Mouse (Mus musculus): ENCODE data around the gene Rps10.
"Not testable (repeated sequence)": the region's sequence is repeated elsewhere in the genome, so short reads cannot be mapped to it uniquely, and the experiment has no call there.

Gene Rps10

DNA sequence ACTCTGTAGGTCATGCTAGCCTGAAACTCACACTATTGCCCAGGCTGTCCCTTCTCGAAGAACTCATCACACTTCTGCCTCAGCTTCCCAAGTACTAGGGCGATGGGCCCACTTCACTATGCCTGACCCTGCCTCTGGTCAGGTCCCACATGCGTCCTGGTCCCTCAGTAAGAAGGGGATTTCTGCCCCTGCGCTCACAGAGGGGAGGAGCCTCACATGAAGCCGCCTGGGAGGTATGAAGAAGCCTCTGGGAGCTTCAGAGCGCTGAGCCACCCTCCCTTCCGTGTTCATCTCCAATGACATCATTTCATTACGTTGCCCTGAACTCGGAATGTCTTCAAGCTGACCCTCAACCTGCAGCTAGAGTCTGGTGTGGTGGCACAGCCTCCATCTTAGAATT is 7.3 kb upstream of the Rps10 start:
- DNase-seq (ENCODE audit: low spot score) = no peak

DNA sequence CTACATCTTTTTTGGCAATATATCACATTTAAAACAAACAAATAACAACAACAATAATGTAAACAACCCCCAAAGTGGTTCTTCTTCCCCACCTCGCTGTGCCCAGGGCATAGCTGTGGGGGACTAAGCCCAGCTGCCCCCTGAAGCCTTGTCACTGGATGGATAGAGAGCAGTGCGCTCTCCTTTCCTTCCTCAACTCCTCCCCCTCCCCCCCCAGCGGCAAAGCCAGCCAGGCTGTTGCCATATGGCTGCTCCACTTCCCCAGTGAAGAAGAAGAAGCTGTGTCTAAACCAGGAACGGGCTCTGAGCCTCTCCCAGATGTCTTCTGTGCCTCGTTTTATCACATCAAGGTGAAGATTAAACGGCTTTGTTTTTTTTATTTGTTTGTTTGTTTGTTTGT is 6.6 kb upstream of the Rps10 start:
- no peak for DNase-seq (ENCODE audit: low spot score)

DNA sequence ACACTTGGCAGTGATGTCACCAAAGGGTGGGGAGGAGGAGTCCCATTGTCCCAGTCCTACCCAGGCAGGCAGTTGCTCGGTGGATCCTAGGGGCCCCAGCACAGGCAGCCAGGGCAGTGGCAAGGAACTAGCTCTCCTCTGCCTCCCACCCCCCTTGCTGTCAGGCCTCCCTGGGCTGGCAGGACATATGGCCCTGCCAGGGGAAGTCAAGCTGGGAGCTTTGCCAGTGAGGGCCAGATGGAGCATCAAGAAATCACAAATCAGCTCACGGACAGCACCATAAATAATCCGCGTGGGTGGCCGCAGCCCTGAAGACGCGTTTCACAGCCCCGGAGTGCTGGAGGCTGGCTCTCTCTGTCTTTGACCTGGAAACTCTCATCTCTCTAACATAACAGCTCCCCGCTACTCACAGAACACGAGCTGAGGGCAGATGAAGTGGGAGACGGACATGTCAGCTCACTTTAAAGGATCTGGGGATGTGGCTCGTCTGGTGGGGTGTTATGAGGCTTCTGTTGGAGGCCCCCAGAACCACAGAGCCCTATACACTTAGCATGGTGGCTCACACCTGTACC is 6.1 kb upstream of the Rps10 start:
- DNase-seq (ENCODE audit: low spot score) = no peak

DNA sequence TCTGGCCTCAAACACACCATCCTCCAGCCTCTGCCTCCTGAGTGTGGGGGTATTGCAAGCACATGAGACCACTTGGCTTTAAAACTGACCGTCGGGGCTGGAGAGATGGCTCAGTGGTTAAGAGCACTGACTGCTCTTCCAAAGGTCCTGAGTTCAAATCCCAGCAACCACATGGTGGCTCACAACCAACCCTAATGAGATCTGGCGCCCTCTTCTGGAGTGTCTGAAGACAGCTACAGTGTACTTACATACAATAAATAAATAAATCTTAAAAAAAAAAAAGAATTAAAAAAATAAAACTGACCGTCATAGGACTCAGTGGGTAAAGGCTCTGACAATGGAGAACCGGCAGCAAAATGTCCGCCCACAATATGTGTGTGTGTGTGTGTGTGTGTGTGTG is 3.4 kb upstream of the Rps10 start:
- DNase-seq (ENCODE audit: low spot score) = not testable (repeated sequence)

DNA sequence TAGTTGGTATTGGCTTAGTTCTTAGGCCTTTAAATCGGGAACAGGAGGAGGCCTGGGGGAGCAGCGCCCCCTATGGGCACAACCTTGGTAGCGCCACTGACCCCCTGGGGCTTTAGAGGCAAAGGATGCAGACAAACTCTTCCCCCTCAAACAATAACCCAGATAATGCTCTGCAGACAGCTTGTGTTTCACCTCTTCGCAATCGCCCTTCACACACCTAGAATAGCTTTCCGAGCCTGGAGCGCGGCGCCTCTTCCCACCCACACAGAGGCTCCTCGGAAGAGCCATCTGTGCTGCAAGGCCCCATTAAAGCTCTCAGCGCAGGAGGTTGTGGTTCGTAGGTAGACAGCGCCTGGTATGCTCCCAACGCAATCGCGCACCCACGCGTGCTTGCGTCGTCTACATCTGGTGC is 2.5 kb upstream of the Rps10 start:
- DNase-seq (ENCODE audit: low spot score) = no peak

DNA sequence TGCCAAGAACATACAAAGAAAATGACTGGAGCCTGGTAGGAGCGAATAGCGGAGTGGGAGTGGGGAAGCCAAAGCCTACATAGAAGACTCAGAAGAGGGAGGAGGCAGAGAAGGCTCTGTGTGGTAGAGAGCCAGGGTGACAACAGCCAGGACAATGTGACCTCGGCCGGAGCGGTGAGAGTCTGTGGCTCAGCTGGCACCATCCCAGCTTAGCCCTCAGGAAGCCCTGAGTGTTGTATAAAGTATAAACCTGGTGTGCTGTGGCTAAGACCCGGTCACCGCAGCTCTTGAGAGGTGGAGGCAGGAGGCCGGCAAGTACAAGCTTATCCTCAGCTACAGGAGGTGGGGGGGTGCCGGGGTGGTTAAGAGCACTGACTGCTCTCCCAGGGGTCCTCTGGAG is 864 bp upstream of the Rps10 start:
- no peak for DNase-seq (ENCODE audit: low spot score)

DNA sequence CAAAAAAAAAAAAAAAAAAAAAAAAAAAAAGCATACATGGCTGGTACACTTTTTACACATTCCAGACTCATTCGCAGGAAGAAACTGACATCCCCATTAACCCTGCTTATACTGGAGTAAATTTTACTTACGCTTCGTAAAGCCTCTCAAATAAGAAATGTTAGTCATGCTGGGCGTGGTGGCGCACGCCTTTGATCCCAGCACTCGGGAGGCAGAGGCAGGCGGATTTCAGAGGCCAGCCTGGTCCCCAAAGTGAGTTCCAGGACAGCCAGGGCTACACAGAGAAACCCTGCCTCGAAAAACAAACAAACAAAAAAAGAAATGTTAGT is 930 bp downstream of the Rps10 start:
- DNase-seq (ENCODE audit: low spot score) = not testable (repeated sequence)

DNA sequence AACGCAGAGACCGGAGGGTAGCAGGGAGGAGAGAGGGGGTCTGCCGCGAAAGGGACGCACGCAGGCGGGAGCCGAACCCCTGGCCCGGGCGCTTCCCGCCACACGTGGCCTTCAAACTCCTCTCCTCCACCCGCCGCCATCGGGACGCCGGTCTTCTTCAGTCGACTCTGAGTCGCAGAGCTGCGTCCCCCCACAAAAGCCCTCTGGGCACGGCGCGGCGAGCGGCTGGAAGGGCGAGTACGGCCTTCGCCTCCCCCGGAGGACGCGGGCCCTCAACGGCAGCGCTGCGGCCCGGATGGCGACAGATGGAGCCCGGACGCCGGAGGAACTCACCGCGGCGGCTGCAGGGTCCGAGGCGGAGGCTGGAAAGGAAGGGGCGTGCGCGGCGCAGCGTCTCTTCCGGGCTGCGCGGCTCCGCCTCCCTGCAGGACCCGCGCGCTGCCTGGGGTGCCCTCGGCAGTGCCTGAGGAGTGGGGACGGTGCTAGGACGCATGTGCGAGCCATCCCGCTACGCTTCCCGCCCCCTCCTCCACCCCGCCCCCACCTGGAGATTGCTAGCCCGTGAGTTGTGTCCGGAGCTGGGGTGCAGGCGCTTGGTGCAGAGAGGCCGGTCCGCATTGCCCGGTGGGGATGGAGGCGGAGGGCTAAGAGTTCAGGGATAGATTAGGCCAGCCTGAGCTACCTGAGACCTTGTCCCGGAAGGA is 1.4 kb downstream of the Rps10 start, which contains the start of gene RPS10-NUDT3:
Gene RPS10-NUDT3 (minus strand): TSS at position 352 of the 704 bp plus-strand sequence.
- peak; percentile 86 for DNase-seq (ENCODE audit: low spot score)

DNA sequence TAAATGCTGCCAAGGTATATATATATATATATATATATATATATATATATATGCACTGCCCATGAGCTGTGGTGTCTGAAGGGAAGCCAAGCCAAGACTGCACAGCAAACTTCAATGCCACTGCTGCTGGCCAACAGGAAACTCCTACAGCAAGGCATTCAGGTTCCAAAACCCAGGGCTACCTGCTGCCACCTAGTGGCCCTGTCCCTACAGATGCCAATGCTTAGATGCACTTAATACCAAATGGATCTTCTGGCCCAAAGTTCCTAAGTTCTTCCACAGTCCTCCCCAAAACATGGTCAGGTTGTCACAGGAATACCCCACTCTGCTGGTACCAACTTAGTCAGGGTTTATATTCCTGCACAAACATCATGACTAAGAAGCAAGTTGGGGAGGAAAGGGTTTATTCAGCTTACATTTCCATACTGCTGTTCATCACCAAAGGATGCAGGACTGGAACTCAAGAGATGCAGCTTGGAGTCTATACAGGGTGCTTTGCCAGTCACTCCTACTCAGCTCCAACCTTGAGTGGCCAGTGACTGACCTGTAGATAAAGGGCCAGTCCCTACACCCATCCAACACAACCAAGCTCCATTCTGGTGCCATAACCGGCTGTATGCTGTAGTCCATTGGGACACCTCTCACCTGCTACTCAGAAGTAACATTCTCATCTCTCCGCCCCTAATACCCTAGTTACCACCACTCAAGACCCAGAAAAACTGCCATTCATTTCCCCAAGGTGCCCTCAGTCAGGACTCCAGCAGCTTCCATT is 7.0 kb downstream of the Rps10 start:
- DNase-seq (ENCODE audit: low spot score) = peak; percentile 77

DNA sequence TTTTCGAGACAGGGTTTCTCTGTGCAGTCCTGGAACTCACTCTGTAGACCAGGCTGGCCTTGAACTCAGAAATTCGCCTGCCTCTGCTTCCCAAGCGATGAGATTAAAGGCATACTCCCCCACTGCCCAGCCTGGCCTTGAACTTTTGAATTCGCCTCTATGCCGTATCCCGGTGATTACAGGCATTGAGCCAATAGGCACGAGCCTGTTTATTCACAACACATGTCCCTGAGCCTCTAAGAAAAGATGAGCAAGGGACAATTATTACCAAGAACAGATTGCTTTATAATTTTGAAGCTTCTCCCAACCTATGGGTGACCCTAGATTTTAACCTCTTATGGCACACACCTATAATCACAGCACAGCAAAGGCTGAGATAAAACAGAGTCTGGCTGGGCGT is 8.1 kb downstream of the Rps10 start:
- DNase-seq (ENCODE audit: low spot score) = no peak

DNA sequence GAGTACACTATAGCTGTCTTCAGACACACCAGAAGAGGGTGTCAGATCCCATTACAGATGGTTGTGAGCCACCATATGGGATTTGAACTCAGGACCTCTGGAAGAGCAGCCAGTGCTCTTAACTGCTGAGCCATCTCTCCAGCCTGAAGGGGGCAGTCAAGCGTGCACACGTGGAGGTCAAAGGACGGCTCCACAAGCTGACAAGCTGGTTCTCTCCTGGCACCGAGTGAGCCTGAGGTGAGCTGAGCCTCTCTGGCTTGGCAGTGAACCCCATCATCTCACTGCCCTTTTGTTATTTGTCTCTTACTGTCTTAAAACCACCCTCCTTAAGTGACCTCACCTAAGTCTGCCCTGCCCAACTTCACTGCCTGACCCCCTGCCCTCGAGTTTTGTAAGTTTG is 9.0 kb downstream of the Rps10 start:
- no peak for DNase-seq (ENCODE audit: low spot score)

DNA sequence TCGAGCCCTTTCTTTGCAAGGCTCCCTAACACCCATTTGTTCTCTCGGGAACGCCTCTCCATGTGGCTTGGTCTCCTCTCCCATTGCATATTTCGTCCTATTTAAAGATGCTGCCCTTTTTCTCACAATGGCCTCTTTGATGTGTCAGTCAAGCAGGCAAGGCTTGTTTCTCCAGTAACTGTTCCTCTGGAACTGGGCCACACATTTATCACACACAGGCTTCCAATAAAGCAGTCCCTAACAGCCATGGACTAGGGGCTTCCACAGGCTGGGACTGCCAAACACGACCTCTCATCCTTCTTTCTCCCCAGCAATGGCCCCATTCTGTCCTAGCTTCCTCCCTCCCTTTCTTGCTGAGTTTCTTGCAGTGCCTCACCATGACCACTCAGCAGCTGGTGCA is 9.8 kb downstream of the Rps10 start:
- DNase-seq (ENCODE audit: low spot score) = no peak

DNA sequence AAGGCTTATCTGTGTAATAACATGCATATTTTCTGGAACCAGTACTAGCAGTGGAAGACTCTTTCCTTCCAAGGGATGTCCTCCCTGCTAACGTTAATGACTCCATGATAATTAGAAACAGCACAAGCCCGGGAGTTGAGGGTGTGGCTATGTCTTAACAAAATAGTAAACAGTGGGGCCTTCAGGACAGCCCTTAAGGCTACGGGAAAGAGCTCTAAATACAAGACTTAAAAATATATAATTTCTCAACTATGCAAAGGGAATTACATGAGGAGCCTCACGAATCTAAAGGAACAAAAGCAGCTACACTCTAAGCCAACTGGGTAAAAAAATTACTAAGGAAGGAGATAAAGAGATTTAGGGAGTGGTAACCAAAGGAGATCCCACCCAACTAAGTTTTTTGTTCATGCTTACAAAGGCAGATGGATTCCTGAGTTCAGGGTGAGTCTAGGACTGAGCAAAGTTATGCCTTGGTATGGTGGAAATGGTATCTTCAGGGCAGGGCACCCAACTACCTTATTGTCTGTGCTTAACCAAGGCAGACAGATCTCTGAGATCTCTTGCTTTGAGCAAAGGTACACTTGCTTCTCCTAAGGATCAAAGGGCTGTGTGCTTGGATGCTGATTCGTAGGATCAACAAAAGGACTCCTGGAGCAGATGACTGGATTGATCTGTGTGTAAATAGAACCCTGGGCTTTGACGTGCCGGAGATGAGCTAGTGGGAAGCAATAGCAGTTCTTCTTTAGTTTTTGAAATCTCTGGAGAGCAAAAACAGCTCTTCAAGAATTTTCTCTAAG is 10.8 kb downstream of the Rps10 start:
- DNase-seq (ENCODE audit: low spot score) = no peak

DNA sequence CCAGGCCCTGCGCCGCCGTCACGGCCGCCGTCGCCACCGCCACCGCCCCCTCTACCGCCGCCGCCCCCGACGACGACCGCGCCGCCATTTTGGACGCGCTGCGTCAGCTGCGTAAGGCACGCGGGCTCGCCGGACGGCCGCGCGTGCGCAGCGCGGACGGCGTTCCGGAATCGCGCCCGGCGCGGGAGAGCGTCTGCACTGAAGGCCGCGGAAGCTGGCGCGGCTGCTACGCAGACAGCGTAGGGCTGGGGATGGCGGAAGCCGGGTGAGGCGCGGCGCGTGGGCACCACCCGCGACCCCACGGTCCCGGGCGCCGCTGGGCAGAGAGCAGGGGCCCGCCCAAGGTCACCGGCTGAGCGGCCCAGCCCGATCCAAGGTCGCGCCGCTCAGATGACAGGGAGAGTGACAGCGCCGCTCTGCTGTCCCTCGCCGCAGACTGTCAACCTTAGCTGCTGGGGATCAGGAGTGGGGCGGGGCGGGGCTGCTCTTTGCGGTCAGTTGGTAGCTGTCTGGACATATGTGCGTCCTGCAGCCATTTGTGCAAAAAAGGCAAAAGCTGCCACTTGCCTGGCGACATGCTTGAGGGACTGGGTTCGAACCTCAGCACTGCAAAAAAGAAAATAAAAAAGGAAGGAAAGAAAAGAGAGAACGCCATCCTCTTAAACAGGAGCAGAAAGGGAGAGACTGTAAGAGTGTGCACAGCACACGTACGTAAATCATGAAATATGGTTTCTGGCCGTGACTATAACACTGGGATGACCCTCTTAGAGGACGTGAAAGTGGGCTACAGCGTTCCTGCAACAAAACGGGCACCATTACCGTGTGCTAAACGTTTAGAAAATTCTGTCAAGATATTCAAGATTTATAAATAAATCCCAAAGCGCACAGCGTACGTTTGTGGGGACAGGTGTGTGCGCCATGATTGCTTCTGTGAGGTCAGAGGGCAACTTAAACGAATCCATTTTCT is 12.8 kb downstream of the Rps10 start, which contains the start of gene Nudt3:
Gene Nudt3 (minus strand): TSS at position 136 of the 967 bp plus-strand sequence.
- DNase-seq (ENCODE audit: low spot score) = peak; percentile 79

DNA sequence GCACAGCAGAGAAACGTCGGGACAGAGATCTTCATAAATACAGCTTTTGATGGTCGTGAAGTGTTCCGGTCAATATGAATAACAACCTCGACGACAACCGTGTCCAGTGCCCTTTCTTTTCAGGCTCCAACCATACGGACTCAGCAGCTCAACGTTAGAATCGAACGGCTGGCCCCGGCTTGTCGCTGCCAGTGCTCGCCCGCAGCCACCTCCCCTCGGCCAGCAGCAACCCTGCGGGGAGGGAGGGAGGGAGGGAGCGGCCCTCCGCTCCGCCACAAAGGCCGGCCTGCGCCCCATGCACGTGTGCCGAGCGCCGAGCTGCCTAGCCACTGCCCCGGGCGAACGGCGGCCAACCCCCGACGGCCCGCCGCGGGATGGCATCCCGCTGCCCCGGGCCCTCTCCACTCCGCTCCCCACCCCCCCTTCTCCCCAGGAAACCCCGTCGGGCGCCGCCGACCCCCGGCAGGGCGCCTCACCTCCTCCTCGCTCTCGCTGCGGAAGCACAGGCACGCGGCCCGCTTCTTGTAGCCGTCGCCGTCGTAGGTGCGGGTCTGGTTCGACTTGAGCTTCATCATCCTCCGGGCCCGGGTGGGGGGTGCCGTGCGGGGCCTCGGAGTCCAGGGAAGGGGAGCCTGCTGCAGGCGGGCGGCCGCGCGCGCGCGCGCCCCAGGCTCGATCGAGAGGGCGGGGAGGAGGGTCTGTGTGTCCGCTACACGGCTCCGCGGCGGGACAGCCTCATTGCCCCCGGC is 13.7 kb downstream of the Rps10 start:
- DNase-seq (ENCODE audit: low spot score) = no peak

DNA sequence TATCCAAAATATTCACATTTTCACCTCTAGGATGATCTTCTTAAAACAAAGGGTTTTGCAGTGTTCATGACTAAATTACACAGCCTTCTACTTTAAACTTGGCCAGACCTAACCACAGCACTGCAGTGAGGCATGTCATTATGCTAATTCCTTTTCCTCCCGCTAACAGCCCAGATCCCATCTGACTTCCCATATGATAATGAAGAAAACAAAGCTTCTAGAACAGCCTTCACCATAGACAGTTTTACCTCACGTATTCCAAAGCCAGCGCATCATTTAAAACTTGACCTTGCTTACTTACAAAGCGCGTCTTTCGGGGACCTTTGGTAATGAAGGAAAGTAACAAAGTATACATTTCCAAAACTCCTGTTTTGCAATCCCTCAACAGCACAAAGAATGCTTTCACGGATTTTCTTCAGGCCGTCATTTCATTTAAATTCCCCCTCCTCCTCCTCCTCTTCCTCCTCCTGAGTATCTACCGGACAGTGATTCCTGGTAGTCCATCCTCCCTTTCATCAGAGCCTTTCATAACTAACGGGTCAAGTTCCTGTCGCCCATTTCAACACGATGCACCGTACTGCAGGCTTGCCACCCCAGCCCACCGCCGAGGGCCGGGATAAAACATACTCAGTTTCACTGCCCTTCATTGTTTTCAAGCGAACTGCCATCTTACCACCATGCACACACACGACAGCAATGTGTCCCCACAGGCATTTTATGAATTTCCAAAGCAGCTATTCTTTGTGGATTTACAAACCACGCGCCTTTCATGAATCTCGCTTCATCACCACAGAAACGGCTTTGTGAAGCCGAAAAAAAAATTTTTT is 14.6 kb downstream of the Rps10 start:
- no peak for DNase-seq (ENCODE audit: low spot score)

DNA sequence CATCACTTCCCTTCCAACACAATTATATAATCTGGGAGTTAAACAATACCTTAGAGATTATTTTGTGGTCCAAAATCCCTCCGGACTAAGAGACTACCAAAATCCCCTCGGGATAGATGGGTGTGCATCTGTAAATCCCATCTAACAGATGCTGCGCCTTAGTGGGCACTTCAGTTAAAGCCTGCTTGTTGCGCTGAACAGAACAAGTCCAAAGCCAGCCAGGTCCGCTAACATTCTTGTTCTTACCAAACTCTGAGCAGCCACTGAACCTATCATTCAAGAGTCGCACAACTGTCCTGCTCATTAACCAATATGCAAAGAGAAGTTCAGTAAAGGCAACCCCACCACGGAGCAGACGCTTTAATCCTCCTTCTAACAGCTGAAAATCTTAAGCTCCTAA is 15.3 kb downstream of the Rps10 start:
- DNase-seq (ENCODE audit: low spot score) = no peak

DNA sequence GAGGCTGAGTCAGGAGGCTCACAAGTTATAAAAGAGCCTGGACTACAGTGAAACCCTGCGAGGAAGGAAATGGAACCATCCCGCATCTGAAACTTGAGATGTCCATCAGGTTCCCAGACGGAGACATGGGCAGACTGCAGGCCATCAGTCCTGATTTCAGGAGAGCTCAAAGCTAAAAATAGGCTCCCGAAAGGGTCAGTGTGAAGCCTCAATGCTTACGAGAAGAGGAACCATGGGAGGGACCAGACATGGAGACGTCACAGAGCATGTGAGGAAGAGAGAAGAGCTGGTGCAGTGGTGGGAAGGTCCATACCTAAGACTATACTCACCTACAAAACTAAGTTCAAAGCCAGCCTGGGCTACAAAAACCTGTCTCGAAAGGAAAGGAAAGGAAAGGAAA is 21.1 kb downstream of the Rps10 start:
- no peak for DNase-seq (ENCODE audit: low spot score)

DNA sequence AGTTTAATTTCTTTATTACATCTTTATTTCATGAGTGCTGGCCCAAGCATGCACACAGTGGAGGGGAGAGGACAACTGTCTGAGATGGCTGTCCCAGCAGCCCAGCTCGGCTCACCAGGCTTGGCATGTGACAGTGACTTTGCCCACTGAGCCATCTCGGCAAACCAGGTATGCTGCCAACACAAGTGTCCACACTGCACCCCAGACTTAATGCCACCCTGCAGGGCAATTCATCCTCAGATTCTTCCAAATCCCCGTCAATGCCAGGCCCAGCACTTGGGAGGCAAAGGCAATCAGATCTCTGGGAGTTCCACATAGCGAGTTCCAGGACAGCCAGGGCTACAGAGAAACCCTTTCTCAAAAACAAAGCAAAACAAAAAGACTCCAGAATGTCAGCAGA is 23.5 kb downstream of the Rps10 start:
- no peak for DNase-seq (ENCODE audit: low spot score)

DNA sequence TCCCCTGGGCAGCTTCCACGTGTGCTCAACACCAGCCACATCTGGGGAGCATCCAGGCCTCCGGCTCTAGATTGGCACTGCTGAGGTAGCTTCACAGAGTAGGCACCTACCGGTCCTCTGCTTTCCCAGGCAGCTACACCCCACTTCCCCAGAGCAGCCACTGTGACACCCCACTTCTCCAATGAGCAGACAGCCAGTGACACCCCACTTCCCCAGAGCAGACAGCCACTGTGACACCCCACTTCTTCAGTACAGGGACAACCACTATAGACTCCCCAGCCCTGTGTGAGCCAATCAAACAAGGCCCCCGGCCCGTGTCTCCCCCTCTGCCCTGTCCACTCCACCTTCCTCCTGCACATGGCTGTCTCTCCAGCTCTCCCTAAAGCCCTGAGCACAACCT is 24.5 kb downstream of the Rps10 start:
- no peak for DNase-seq (ENCODE audit: low spot score)

Data from c-Kit-positive CD71-positive TER-119-positive erythroid progenitor cells, embryonic 14.5 days (primary cell).